Mouse (Mus musculus) urinary bladder, postnatal 4 days (tissue): ENCODE measurements around the gene Agfg1.
A peak's percentile ranks its signal among the peaks of the same experiment; 100 is the strongest.

ENCODE experiments used
- DNase-seq, 2 experiments: peaks; one replicate each; pipeline ENCODE4 v3.0.0; 2021 to 2022; ENCODE audit warnings: low spot score in 2 of 2

Agfg1 gene

GRCm38 (mm10) chr1:82839296-82839613, at the start of gene Agfg1:
Agfg1 (plus strand) TSS chr1:82839483.
- DNase-seq = peak; percentile 92 to 95

GRCm38 (mm10) chr1:82791105-82791504, 48.2 kb upstream of the Agfg1 start:
- no peak for DNase-seq

- DNase-seq = no peak
These were observed 47.0 kb upstream of the Agfg1 start for GRCm38 (mm10) chr1:82792238-82792637.

- no peak for DNase-seq
These were observed 46.2 kb upstream of the Agfg1 start for GRCm38 (mm10) chr1:82793110-82793509.

GRCm38 (mm10) chr1:82793986-82794385, 45.3 kb upstream of the Agfg1 start:
- no peak for DNase-seq

- no peak for DNase-seq
These were observed 44.1 kb upstream of the Agfg1 start for GRCm38 (mm10) chr1:82795211-82795610.

GRCm38 (mm10) chr1:82795702-82796443, 43.4 kb upstream of the Agfg1 start:
- DNase-seq = no peak

GRCm38 (mm10) chr1:82797088-82797487, 42.2 kb upstream of the Agfg1 start:
- no peak for DNase-seq

- DNase-seq = no peak
These were observed 41.0 kb upstream of the Agfg1 start for GRCm38 (mm10) chr1:82798304-82798703.

GRCm38 (mm10) chr1:82798922-82799321, 40.4 kb upstream of the Agfg1 start:
- DNase-seq = no peak

GRCm38 (mm10) chr1:82801105-82801783, 38.0 kb upstream of the Agfg1 start:
- DNase-seq = no peak

GRCm38 (mm10) chr1:82803608-82804007, 35.7 kb upstream of the Agfg1 start:
- DNase-seq = no peak

- DNase-seq = no peak
These were observed 35.2 kb upstream of the Agfg1 start for GRCm38 (mm10) chr1:82804059-82804458.

- DNase-seq = no peak
These were observed 32.9 kb upstream of the Agfg1 start for GRCm38 (mm10) chr1:82806391-82806790.

- DNase-seq = no peak
These were observed 32.1 kb upstream of the Agfg1 start for GRCm38 (mm10) chr1:82807206-82807605.

- no peak for DNase-seq
These were observed 30.7 kb upstream of the Agfg1 start for GRCm38 (mm10) chr1:82808564-82808963.

- no peak for DNase-seq
These were observed 27.5 kb upstream of the Agfg1 start for GRCm38 (mm10) chr1:82811766-82812165.

- DNase-seq = no peak
These were observed 23.2 kb upstream of the Agfg1 start for GRCm38 (mm10) chr1:82815941-82816716.

GRCm38 (mm10) chr1:82819366-82819765, 19.9 kb upstream of the Agfg1 start:
- no peak for DNase-seq

GRCm38 (mm10) chr1:82820179-82820578, 19.1 kb upstream of the Agfg1 start:
- peak in 1 of 2 experiments; percentile 60 for DNase-seq

- DNase-seq = no peak
These were observed 18.6 kb upstream of the Agfg1 start for GRCm38 (mm10) chr1:82820626-82821186.

- no peak for DNase-seq
These were observed 17.4 kb upstream of the Agfg1 start for GRCm38 (mm10) chr1:82821846-82822245.
